Mouse (Mus musculus) regulatory T cell (primary cell): ENCODE measurements around the gene Ppp2r3d.

ENCODE experiments used
- in situ Hi-C: fragments of 300-600 bp; cut with MboI, MseI; formaldehyde crosslinking; loops from one replicate; pipeline ENCODE4 v1.15.1; 2025; ENCODE audit warnings: high pct_unique_total_duplicates

Gene Ppp2r3d

GRCm38 (mm10) chr9:124412921-124413320 lies 63.8 kb downstream of the Ppp2r3d start:
- in situ Hi-C loops = loop anchor here (5.0 kb wide), 1 partner anchor 61 kb away; no protein-coding TSS in a partner anchor

GRCm38 (mm10) chr9:124411553-124411952 lies 65.1 kb downstream of the Ppp2r3d start:
- in situ Hi-C loops = loop anchor here (5.0 kb wide), 1 partner anchor 59 kb away; no protein-coding TSS in a partner anchor

GRCm38 (mm10) chr9:124408564-124408963 lies 68.1 kb downstream of the Ppp2r3d start:
- in situ Hi-C loops = no loop called here
